Mouse (Mus musculus): Measurements from ENCODE around the gene Psd4.

The Psd4 gene

DNA sequence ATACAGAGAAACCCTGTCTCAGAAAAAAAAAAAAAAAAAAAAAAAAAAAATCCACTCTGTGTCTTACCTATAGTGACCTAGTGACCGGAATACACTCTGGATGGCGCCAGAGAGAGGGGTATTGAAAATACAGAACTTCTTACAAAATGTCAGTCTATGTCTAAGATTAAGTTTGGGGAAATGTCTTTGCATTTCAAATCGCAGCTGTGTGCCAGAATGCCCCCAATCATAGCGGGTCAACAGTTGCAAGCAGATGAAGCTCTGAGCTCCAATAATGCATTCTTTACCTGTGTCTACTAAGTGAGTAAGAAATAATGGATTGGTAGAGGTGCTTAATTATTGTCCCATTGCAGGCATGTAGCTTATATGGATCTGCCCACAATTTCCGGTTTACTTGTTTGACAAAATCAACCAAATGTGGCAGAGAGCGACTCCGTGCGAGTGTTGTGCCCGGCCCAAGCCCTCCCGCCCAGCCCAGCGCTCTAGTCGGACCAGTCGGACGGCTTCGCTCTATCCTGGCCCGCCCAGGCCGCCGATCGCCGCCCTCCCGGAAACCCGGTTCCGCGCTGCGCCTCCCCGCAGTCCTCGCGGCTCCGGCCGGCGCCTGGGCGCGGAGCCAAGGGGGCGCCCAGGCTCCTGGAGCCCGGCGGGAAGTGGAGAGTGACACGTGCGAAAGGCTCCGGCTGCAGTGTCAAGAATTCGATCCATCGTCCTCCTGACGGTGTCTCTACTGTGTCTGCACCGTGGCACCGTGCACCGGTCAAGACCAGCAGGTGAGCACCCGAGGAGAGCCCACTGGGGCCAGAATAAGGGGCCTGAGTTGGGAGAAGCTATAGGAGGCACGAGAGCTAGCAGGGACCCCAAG, at the start of gene Psd4:
Psd4 (plus strand) TSS at position 551 of the 865 bp plus-strand sequence.
- in situ Hi-C loops (cut with MboI, MseI), result no loop called here

DNA sequence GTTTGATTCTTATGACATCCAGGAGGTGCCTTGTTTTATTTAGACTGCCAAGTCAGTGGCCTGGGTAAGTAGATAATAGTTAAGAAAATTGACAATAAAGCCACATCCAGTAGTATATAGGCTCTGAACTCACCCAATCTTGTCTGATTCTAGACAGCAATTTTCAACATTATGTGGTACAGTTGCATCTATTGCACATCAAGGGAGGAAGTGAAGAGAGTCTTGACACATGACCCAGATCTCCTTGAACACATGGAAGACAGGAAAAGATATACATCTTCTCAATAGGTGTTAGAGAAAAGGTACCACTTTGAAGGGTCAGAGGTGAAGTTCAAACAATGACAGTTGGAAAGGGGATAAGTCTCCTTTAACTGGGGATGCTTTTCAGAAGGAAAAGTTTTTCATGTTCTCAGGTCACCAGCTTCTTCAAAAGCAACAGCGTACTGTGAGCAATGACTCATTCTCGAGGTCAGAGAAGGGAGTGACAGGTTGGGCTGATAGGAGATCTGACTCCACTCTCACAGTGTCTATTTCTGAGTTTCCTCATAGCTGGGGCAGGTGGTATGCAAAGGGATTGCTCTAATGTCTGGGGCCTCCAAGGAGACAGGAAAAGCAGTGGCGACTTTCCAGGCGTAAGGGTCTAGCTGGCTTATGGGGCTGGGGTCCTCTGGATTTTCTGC, 49.3 kb upstream of the Psd4 start:
- in situ Hi-C loops (cut with MboI, MseI), result no loop called here

DNA sequence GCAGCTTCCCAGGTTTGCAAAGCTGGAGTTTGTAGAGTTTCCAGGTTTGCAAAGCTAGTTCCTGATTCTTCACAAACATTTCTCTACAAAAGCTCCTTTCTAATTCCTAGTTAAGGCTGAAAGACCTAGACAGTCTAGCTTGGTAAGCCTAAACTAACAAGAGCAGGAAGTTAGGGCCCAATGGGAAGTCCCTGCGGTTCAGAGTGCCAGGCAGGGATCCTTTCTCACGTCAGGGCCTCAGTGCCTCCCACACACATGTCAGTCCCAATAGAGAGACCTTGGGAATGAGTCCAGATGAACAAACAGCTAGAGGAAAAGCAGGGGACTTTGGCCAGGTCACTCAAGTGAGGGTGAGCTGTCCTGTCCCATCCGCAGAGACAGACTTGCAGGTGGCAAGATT, 32.0 kb upstream of the Psd4 start:
- in situ Hi-C loops (cut with MboI, MseI), result no loop called here

DNA sequence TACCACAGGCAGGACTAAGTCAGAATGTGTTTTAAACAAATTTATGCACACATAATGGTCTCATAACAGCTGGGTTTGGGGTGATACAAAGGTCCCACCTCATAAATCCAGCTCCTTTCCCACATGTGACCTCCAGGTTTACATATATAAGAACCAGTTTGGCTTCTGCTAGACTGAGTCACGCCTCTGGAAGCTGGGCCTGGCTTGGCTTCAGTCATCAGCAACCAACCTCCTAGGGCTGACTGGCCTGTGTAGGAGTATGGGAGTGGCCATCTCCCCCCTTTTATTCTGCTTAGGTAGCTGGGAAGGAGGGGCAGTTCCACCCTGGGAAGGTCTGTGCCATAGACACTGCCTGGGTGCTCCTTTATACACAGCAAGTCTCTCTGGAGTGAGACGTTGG, 30.8 kb upstream of the Psd4 start, which contains the start of gene Il1rn:
Il1rn (plus strand) TSS at position 309 of the 400 bp plus-strand sequence.
- in situ Hi-C loops (cut with MboI, MseI), result no loop called here

DNA sequence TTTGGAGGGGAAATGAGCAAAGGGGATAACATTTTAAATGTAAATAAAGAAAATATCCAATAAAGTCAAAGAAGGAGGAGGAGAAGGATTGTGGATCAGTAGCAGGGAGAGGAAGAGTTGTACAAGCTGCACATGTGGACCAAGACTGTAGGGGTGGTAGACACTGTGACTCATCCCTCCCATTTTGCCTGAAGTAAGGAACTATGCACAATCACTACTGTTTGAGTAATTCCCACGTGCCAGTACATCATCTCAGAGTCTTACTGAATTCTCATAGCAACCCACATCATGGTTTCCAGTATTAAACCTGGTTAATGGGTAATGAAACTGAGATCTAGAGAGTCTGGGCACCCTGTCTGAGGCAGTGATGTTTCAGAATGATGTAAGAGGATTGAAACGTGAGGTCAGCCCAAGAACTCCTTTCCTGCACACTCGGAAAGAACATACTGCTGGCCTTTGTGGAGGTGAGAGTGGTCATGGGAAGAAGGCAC, 25.9 kb upstream of the Psd4 start:
- in situ Hi-C loops (cut with MboI, MseI), result loop anchor here (10.0 kb wide), 1 partner anchor 223 kb away; no protein-coding TSS in a partner anchor

DNA sequence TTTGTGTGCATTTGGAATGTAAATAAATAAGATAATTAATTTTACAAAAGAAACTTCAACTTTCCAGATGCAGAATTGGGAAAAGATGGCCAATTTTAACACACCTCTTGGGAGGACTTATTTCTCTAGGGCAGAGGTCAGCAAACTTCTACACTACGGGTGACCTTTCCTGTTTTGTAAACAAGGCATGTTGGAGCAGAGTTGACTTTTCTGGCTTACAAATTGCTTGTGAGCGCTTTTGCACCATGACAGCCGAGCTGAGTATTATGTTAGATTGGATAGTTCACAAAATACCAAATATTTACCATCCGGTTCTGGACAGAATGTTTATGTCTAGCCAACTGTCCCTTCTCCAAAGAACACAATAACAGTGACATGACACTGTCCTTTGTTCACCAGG, 22.8 kb upstream of the Psd4 start:
- in situ Hi-C loops (cut with MboI, MseI), result loop anchor here (10.0 kb wide), 1 partner anchor 220 kb away; no protein-coding TSS in a partner anchor

DNA sequence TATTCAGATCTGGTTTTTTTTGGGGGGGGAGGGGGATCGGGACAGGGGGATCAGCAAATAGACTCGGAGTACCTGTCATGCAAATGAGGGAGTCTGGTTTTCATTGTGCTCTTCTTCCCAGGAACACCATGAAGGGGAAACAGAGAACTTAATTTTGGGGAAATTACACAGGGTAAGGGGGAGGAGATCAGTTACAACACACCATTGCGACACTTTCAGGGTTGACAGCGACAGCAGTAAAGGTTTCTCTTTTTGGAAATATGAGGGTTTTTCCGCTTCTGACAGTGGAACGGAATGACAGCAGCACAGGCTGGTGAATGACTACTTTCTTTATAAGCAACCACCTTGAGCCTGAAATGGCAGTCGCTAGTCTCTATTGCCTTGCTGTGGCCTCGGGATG, 22.3 kb upstream of the Psd4 start:
- in situ Hi-C loops (cut with MboI, MseI), result loop anchor here (10.0 kb wide), 1 partner anchor 220 kb away; no protein-coding TSS in a partner anchor

DNA sequence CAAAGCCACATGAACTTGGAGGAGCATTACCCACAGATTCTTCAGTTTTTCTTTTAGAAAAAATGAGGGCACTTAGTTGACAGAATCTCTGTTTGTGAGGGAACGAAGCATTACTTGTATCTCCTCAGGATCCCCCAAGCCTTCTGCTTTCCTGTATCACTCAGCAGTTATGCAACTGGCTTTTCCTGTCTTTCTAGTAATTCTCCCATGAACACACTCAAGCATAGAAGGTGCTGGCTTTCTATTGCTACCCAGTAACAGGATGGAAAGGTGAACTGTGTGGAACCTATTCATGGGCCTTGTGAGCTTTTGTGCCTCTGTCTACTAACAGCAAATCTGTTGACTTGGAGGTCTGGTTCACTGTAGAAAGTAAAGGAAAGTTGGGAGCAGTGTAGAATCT, 19.5 kb upstream of the Psd4 start:
- in situ Hi-C loops (cut with MboI, MseI), result loop anchor here (10.0 kb wide), 1 partner anchor 217 kb away; no protein-coding TSS in a partner anchor

DNA sequence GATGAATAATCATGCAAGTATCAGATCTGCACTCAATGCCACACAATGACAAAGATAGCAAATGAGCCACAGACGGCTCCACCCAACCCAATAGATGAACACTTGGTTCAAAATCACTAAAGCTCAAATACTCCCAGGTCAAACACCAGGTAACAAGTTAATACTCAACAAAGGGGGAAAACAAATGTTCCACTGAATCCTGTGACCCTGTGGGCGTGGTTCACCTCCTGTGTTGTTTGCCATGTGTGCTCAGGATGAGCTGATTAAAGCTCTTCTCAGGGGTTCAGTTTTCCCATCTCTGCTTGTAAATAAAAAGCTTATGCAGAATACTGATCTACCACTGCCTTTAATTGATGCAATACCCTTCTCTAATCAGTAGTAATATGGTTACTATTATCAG, 16.2 kb upstream of the Psd4 start:
- in situ Hi-C loops (cut with MboI, MseI), result loop anchor here (5.0 kb wide), 1 partner anchor 54 kb away; no protein-coding TSS in a partner anchor

DNA sequence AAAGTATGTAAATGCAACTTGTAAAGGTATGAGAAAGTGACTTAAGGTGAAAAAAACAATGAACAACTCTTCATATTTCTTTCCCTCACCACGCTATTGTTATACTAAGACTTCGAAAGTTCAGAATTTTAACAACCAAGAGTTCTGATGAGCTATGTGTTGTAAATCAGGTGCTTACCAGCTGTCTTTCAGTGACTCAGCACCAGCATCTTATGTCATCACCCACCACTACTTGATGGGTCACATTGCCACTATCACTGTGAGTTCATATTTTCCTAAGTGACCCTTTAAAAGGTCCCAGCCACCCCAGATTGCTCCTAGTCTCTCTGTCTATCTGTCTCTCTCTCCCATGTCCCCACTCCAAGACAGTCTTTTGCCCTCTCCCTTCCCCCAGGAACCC, 14.3 kb upstream of the Psd4 start:
- in situ Hi-C loops (cut with MboI, MseI), result loop anchor here (5.0 kb wide), 1 partner anchor 56 kb away; no protein-coding TSS in a partner anchor

DNA sequence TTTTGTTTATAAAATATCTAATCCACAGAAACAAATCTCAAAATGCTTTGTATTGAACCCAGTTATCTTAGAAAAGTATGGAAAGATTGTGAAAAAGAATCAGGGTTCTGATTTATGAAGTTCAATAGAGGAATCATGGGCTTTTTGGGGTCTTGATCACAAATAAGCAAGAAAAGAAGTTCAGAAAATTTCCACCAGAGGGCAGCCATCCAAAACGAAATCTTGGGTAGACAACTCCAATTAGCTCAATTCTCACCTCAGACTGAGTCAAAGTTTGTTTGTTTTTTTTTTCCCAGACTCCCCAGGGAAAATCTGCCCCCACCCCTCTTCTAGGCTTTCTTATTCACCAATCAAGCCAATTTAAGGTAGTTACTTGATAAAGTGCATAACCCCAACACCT, 9.7 kb upstream of the Psd4 start:
- in situ Hi-C loops (cut with MboI, MseI), result loop anchor here (5.0 kb wide), 1 partner anchor 45 kb away; no protein-coding TSS in a partner anchor

DNA sequence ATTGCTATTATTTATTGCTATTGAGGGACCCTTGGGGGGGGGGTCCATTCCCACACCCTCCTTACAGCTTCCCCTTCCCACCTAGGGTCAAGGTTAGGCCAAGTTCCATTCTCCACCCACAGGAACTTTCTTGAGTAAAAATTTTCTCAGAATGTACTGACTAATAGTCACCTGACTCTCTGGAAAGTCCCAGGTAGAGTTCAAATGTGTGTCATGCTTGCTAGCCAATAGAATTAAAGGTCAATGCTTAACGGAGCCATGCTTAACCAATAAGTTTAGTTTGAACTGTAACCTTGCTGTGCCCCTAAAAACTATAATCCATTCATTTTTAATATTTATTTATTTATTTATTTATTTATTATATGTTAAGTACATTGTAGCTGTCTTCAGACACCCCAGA, 8.0 kb upstream of the Psd4 start:
- in situ Hi-C loops (cut with MboI, MseI), result loop anchor here (5.0 kb wide), 1 partner anchor 43 kb away; no protein-coding TSS in a partner anchor

DNA sequence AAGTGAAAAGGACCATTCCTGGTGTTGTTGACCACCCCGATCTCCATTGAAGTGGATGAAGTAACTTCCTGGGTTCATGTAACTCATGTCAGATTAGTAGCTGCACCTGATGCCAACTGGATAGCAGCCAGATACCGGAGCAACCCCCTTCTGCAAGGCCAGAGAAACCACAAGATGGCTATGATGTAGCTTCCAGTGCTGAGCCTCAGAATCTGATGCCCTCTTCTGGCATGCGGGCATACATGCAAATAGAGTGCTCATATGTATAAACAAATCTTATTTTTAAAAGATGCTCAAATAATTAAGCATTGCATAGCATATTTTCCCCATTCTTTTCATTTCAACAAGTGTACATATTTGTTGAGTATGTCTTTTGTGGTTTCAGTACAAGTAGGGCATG, 3.6 kb upstream of the Psd4 start:
- in situ Hi-C loops (cut with MboI, MseI), result no loop called here

DNA sequence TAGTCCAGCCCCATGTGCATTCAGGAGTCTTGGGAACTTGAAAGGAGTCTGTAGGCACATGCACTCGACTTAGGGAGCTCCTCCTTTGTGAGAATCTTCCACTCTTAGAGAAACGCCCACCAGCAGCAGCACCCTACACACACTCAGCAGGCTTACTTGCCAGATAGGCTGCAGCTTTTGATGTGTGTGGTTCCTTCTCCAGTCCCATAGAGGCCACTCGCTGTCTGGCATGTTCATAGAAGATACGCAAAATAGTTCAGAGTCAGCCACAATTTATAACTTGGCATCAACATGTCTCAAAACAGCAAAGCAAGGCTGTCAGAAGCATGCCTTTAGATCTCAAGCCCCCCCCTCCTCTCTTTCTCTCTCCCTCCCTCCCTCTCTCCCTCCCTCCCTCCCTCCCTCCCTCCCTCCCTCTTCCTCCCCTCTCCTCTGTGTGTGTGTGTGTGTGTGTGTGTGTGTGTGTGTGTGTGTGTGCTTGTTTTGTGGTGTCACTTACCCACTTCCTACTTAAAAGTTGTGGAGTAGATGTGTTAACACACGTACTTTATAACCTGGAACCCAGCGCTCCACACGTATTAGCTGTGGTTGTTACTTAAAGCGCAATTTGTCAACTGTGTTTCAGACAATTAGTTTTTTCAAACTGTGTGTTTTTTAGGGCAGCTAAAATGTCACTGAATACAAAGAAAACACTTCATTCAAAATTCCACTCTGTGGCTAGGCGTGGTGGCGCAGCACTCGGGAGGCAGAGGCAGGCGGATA, 985 bp upstream of the Psd4 start:
- in situ Hi-C loops (cut with MboI, MseI), result no loop called here

DNA sequence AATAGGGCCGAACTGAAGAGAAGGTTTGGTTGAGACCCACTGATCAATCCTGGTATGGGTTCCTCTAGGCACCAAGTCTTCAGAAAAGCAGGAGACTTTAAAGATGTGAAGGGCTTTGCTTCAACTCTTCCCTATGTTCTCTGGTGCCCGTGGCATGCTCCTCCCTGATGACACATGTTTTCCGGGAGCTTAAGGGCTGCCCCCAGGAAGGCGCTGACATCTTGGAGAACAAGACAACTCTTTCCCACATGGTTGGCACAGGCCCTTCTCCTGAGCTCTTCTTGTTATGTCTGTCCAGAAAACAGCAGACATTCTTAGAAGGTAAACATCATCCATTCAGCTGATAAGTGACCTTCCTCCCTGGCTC, 498 bp downstream of the Psd4 start:
- in situ Hi-C loops (cut with MboI, MseI), result no loop called here

DNA sequence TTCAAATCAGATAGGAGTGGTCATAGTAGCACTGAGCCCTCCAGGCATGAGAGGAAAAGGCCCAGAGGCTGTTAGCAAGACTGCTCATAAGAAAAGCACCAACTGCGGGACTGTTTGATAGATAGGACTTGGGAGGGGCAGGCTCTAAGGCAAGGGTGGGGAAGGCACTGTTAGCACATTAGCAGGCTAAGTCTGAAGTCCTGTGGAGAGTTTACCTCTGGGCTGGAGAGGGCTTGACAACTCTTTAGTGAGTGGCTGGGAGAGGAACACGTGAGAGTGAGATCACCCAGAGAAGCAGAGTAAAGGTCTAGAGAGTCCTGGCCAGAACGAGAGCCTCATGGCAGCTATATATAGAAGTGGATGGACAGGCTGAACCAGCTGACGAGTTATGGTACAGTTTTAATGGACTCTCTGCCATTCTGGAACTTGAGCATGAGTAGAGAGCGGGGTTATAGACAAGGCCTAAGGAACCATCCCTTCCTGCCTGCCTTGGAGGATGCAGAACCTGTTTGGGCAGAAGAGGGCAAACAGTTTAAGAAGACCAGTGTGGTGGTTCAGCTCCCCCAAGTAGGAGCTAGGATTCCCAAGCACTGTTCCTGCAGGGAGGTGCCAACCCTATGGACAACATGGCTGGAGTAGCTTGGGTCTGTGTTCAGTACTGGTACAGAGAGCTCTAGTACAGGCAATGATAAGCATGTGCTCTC, 11.5 kb downstream of the Psd4 start:
- in situ Hi-C loops (cut with MboI, MseI), result loop anchor here (25.0 kb wide), 2 partner anchors 883 to 1217 kb away; partner anchors contain the start of genes Anapc2, Mastl, Ssna1 and Tmem203

DNA sequence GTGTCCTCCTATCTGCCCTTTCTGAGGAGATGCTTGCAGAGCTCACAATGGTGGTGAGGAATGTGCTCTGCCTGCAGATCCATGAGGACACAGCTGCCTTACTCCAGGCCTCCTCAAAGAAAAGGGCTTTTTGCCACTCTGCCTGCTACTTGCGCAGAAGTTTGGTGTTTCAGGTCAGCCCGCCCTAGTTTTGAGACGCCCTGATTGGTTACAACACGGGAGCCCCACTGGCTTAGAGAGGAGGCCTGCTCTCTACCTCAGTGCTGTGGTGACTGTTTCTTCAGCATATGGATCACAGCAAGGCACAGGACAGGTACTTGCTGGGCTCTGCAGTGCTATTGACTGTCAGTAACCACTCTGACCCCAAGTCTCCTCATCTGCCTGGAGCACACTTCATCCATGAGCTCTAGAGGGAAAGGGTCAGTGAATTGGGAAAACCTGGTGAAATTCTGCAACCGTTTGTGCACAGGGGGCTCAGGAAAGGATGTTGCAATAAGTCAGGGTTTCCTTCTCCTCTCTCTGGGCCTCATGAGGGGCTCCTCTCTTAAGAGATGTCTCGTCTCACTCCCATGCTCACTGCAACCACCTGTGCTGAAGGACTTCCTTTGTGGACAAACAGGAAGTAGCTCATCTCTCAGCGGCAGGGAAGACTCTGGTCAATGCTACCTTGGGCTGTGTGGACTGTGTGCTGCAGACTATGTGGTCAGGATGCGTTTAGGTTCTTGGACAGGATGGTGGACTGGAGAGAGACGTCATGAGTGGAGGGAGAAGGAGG, 15.3 kb downstream of the Psd4 start:
- in situ Hi-C loops (cut with MboI, MseI), result loop anchor here (25.0 kb wide), 2 partner anchors 880 to 1220 kb away; partner anchors contain the start of genes Anapc2, Mastl, Ssna1 and Tmem203

DNA sequence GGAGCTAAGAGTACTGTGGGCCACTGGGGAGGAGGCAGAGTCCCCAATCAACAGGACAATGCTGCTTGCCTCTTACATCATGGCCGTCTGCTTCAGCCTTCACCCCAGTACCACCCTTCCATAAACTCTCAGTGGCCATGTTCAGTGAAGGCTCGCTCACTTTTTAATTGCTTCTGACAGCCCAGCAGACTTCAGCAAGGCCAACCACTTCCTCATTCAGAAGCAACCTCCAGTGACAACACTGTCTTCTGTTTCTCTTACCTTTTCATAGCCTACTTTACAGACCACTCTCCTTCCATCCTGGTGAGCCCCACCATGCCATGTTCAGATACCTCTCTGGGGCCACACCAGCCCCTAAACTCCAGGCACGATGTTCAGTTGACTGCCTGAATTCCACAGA, 16.3 kb downstream of the Psd4 start:
- in situ Hi-C loops (cut with MboI, MseI), result loop anchor here (25.0 kb wide), 2 partner anchors 879 to 1221 kb away; partner anchors contain the start of genes Anapc2, Mastl, Ssna1 and Tmem203

DNA sequence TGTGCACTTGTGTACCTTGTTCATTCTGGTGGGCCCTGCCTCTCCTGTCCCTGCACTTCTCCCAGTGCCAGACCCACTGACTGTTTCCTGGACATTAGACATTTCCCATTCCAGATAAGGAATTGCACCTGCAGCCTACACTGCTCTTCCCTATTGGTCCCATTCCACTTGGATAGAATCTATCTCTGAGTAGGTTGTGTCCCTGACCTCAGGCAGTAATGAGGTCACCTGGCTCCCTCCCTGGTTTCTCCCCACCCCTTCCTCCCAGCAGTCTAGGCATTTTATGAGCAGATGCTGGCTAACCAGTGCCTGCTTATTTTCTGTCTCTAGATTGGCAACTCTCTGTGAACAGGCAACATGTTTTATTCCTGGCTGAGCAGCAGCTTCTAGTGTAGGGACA, 17.0 kb downstream of the Psd4 start:
- in situ Hi-C loops (cut with MboI, MseI), result loop anchor here (25.0 kb wide), 2 partner anchors 878 to 1222 kb away; partner anchors contain the start of genes Anapc2, Mastl, Ssna1 and Tmem203
